Mouse (Mus musculus): ENCODE measurements around the gene Vps37c.
A peak's percentile ranks its signal among the peaks of the same experiment; 100 is the strongest.

The Vps37c gene

GRCm38 (mm10) chr19:10689470-10690166, 1.1 kb downstream of the Vps37c start:
- peak; percentile 92 for DNase-seq

GRCm38 (mm10) chr19:10690336-10690735, 1.8 kb downstream of the Vps37c start:
- peak; percentile 96 for DNase-seq

- DNase-seq: peak; percentile 90
Observed at GRCm38 (mm10) chr19:10691121-10691520, 2.6 kb downstream of the Vps37c start.

- no peak for DNase-seq
Observed at GRCm38 (mm10) chr19:10691660-10692059, 3.1 kb downstream of the Vps37c start.

GRCm38 (mm10) chr19:10692361-10692760, 3.8 kb downstream of the Vps37c start:
- no peak for DNase-seq

GRCm38 (mm10) chr19:10693926-10694682, 5.6 kb downstream of the Vps37c start:
- peak; percentile 93 for DNase-seq

- no peak for DNase-seq
Observed at GRCm38 (mm10) chr19:10695801-10696200, 7.3 kb downstream of the Vps37c start.

- DNase-seq: peak; percentile 84
Observed at GRCm38 (mm10) chr19:10698131-10698991, 9.8 kb downstream of the Vps37c start.

- DNase-seq: no peak
Observed at GRCm38 (mm10) chr19:10699851-10700250, 11.3 kb downstream of the Vps37c start.

- peak; percentile 90 for DNase-seq
Observed at GRCm38 (mm10) chr19:10701013-10701726, 12.6 kb downstream of the Vps37c start.

- no peak for DNase-seq
Observed at GRCm38 (mm10) chr19:10702125-10702524, 13.6 kb downstream of the Vps37c start.

- DNase-seq: peak; percentile 92
Observed at GRCm38 (mm10) chr19:10703470-10703869, 14.9 kb downstream of the Vps37c start.

- DNase-seq: peak; percentile 89
Observed at GRCm38 (mm10) chr19:10707087-10707875, 18.7 kb downstream of the Vps37c start.

- no peak for DNase-seq
Observed at GRCm38 (mm10) chr19:10707881-10708280, 19.3 kb downstream of the Vps37c start.

- peak; percentile 86 for DNase-seq
Observed at GRCm38 (mm10) chr19:10708900-10709299, 20.4 kb downstream of the Vps37c start.

- peak; percentile 99 for DNase-seq
Observed at GRCm38 (mm10) chr19:10709360-10710087, 21.0 kb downstream of the Vps37c start.

GRCm38 (mm10) chr19:10710088-10710511, 21.6 kb downstream of the Vps37c start:
- DNase-seq: peak; percentile 93

- DNase-seq: no peak
Observed at GRCm38 (mm10) chr19:10710751-10711150, 22.2 kb downstream of the Vps37c start.

GRCm38 (mm10) chr19:10712194-10712593, 23.7 kb downstream of the Vps37c start:
- DNase-seq: no peak

- peak; percentile 89 for DNase-seq
Observed at GRCm38 (mm10) chr19:10712646-10713045, 24.1 kb downstream of the Vps37c start.

- DNase-seq: no peak
Observed at GRCm38 (mm10) chr19:10713551-10713950, 25.0 kb downstream of the Vps37c start.
